Mouse (Mus musculus) R1 (cell line): Measurements from ENCODE around the gene Dctd.

Source experiments
- DNase-seq: peaks from one replicate; pipeline ENCODE4 v3.0.0-alpha.2; 2018; ENCODE audit warnings: low read depth, low spot score

The Dctd gene

GRCm38 (mm10) chr8:48145766-48146165 lies 46.9 kb downstream of the Dctd start:
- DNase-seq, result no peak

GRCm38 (mm10) chr8:48146449-48146848 lies 47.6 kb downstream of the Dctd start:
- DNase-seq, result no peak

GRCm38 (mm10) chr8:48152062-48152738 lies 53.3 kb downstream of the Dctd start:
- DNase-seq, result no peak

- no peak for DNase-seq
Measured at GRCm38 (mm10) chr8:48153360-48154121, 54.6 kb downstream of the Dctd start.

- DNase-seq, result no peak
Measured at GRCm38 (mm10) chr8:48157718-48158117, 58.8 kb downstream of the Dctd start.

- DNase-seq, result no peak
Measured at GRCm38 (mm10) chr8:48158560-48159217, 59.8 kb downstream of the Dctd start.

GRCm38 (mm10) chr8:48177406-48177805 lies 78.5 kb downstream of the Dctd start:
- peak; percentile 33 for DNase-seq

GRCm38 (mm10) chr8:48177876-48178275 lies 79.0 kb downstream of the Dctd start:
- peak; percentile 97 for DNase-seq

GRCm38 (mm10) chr8:48178993-48179392 lies 80.1 kb downstream of the Dctd start:
- peak; percentile 99 for DNase-seq

GRCm38 (mm10) chr8:48180146-48180545 lies 81.3 kb downstream of the Dctd start:
- peak; percentile 56 for DNase-seq

- DNase-seq, result peak; percentile 51
Measured at GRCm38 (mm10) chr8:48181000-48181399, 82.1 kb downstream of the Dctd start.

GRCm38 (mm10) chr8:48183758-48184157 lies 84.9 kb downstream of the Dctd start:
- no peak for DNase-seq

GRCm38 (mm10) chr8:48188586-48188985 lies 89.7 kb downstream of the Dctd start:
- peak; percentile 84 for DNase-seq

- peak; percentile 98 for DNase-seq
Measured at GRCm38 (mm10) chr8:48195971-48196370, 97.1 kb downstream of the Dctd start.

GRCm38 (mm10) chr8:48199171-48199570 lies 100.3 kb downstream of the Dctd start:
- no peak for DNase-seq

- peak; percentile 96 for DNase-seq
Measured at GRCm38 (mm10) chr8:48202632-48203031, 103.7 kb downstream of the Dctd start.
